Mouse (Mus musculus): ENCODE measurements around the gene G0s2.

DNA sequence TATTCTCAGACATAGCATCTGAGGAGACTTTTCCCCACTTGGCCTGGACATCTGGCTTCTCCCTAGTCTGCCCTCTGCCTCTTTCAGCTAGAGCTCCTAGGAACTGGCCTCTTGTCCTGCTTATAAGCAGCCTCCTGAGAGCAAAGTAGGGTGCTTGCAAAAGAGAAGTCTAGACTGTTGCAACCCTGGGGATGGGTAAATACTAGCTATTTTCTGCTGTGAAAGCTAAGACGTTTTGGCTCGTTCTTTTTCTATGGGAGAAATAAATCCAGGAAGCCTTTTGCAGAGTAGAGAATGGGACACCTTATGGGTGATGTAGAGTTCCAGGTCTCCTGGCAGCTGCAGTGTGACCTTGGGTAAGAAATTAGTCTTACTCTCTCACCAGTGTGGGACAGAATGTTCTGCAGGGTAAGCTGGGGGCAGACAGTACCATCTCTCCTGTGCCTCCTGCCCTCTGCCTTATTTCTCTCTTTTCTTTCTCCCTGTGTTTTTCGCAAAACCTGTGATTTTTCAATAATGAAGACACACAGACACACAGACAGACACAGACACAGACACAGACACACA is 37.6 kb upstream of the G0s2 start:
- TF ChIP-seq EP300 (IDR thresholded peaks at IDR 0.05; ENCODE audit: insufficient read depth, low read depth, low read length): no peak
- no peak for TF ChIP-seq CTCF (IDR thresholded peaks at IDR 0.05)
